Mouse (Mus musculus) midbrain, embryonic 11.5 days (tissue): ENCODE data around the gene St6galnac3. TPM values are rescaled to one million over a fixed set of nuclear protein-coding genes. Genes with fewer than 3 reads are reported as not detected.

ENCODE experiments used
- ATAC-seq: fragments of 200-750 bp; cut with Nextera tagmentation; 2 replicates; pipeline ENCODE4 v1.8.0; 2017; ENCODE audit warnings: moderate TSS enrichment, moderate library complexity; ENCODE audit not compliant: low FRiP score
- DNase-seq: peaks from one replicate; pipeline ENCODE4 v3.0.0; 2015; ENCODE audit warnings: low spot score; ENCODE audit errors: missing footprints
- H3K27ac ChIP-seq: fragments of 300-500 bp; sonication (generic); 2 replicates; pipeline ENCODE4 v1.5.1; 2014; ENCODE audit warnings: low read depth, low read length
- H3K27me3 ChIP-seq: fragments of 300-500 bp; sonication (generic); 2 replicates; pipeline ENCODE4 v1.6.1; 2014; ENCODE audit warnings: mild to moderate bottlenecking, low read length, moderate library complexity, mixed read lengths; ENCODE audit not compliant: control insufficient read depth, insufficient read depth
- H3K36me3 ChIP-seq: fragments of 300-500 bp; sonication (generic); 2 replicates; pipeline ENCODE4 v1.6.1; 2014; ENCODE audit warnings: mild to moderate bottlenecking, low read length, moderate library complexity, mixed read lengths; ENCODE audit not compliant: control insufficient read depth, insufficient read depth
- H3K4me1 ChIP-seq: fragments of 300-500 bp; sonication (generic); 2 replicates; pipeline ENCODE4 v1.6.1; 2014; ENCODE audit warnings: low read length; ENCODE audit not compliant: control insufficient read depth, insufficient read depth
- H3K4me2 ChIP-seq: fragments of 300-500 bp; sonication (generic); 2 replicates; pipeline ENCODE4 v1.6.1; 2014; ENCODE audit warnings: mild to moderate bottlenecking, moderate library complexity
- H3K4me3 ChIP-seq: fragments of 300-500 bp; sonication (generic); 2 replicates; pipeline ENCODE4 v1.5.1; 2014; ENCODE audit warnings: low read depth, low read length
- H3K9ac ChIP-seq: fragments of 300-500 bp; sonication (generic); 2 replicates; pipeline ENCODE4 v1.6.1; 2014; ENCODE audit warnings: low read length
- H3K9me3 ChIP-seq: fragments of 300-500 bp; sonication (generic); 2 replicates; pipeline ENCODE4 v1.6.1; 2016; ENCODE audit warnings: low read length; ENCODE audit not compliant: control insufficient read depth
- WGBS: fragments of 180-500 bp; shearing (Covaris S2); extraction: QIAGEN DNeasy Blood & Tissue Kit; methylation state at CpG from one replicate; pipeline ENCODE4 v1.1.7; 2014; 5-methylcytosine and 5-hydroxymethylcytosine counted together
- polyA plus RNA-seq: library from polyadenylated mRNA; unstranded; fragments of >200 nt; fragmentation: Nextera tagmentation; extraction: Ambion mirVana; gene quantifications from 2 replicates; pipeline ENCODE4 v1.2.1, GENCODE M21; 2014

The St6galnac3 gene
- polyA plus RNA-seq, 1 experiment from 2014 or later = 35.7 TPM

DNA sequence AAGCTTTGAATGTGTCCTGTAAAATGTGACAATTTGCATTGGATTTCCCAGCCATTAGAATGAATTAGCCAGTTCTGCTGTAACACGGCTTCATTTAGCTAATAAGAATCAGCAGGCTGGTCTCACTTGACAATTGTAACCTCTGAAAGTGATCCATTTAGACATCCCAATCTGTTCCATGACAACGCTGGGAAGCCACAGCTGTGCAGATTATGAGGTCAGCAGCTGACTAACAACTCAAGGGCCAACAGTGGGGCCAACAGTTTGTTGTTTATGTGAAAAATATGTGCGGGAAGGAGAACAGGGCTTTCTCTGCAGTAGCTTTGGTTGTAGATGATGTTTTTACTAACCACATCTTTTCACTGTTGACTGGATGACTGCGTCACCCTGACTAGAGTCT is 308.6 kb downstream of the St6galnac3 start:
- Histone ChIP-seq H3K27ac (no peak overlapping the region), H3K4me3 (no peak overlapping the region), H3K36me3 (no peaks in the 10 kb centered on the region), H3K4me2 (no peak overlapping the region), H3K9me3 (no peaks in the 10 kb centered on the region), H3K4me1 (no peaks in the 10 kb centered on the region), H3K27me3 (no peaks in the 10 kb centered on the region), H3K9ac (no peak overlapping the region)
- DNase-seq (no peak), ATAC-seq (no peak)
- WGBS = 84% methylated on average over 4 of the region's 4 CpGs

DNA sequence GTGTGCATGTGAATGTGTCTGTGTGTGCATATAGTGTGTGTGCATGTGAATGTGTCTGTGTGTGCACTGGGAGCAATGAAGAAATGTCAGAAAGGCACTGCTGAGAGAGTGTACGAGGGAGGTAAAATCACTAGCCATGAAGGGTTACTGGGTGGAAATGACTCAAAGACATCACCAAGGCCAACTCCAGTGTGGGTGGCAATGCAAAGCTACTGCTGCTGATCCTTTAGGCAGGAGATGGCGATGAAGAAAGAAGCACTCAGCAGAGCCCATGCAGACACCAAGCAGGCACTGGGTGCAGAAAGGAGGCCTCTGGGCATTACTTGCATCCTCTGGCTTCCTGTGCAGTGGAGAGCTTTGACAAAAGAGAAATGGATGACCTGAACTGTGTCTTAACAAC is 310.8 kb downstream of the St6galnac3 start:
- no peaks in the 10 kb centered on the region for H3K27me3 ChIP-seq
- no peaks in the 10 kb centered on the region for H3K9me3 ChIP-seq
- ATAC-seq (no peak), DNase-seq (peak; percentile 33)
- no peaks in the 10 kb centered on the region for H3K4me1 ChIP-seq
- no peak overlapping the region for H3K27ac ChIP-seq
- H3K36me3 ChIP-seq = no peaks in the 10 kb centered on the region
- WGBS = 88% methylated on average over 2 of the region's 2 CpGs
- no peak overlapping the region for H3K4me2 ChIP-seq
- no peak overlapping the region for H3K9ac ChIP-seq
- H3K4me3 ChIP-seq = no peak overlapping the region

DNA sequence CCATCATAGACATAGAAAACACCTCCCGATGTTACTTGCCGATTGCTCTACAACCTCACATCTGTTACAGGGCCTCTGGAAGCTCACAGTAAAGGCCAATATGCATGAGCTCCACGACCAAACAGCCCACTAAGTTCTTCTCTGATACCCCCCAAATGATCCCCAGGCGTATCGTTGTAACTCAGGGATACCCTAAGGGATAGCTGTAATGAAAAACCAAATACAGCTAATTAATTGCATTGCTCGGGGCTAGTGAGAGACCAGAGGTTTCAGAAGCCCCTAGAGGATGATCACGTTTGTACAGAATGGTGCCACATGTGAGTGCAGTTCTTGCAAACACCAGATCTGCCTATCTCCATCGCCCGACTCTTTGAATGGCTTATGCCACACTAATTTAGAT is 315.7 kb downstream of the St6galnac3 start:
- no peak overlapping the region for H3K9ac ChIP-seq
- no peak overlapping the region for H3K4me3 ChIP-seq
- no peaks in the 10 kb centered on the region for H3K4me1 ChIP-seq
- no peak for DNase-seq
- no peaks in the 10 kb centered on the region for H3K36me3 ChIP-seq
- H3K27ac ChIP-seq = no peak overlapping the region
- ATAC-seq = no peak
- no peak overlapping the region for H3K4me2 ChIP-seq
- 81% methylated on average over 9 of the region's 9 CpGs for WGBS
- H3K9me3 ChIP-seq = no peaks in the 10 kb centered on the region
- no peaks in the 10 kb centered on the region for H3K27me3 ChIP-seq

DNA sequence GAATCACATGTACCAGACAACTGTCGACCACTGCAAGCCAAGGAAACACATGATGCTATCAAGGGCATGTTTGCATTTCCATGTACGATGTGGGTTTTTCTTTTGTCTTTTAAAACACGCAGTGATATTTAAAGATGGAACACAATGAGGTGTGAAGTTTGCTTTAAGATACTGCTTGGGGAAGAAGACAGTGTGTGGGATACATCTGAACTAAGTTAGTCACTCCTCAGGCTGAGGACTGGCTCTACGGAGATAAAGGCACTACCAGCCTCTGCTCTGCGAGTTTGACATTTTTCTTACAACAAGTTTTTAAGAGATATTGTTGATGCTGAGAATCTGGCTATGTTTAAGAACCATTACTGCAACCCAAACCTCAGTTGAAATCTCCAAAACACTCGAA is 316.6 kb downstream of the St6galnac3 start:
- ATAC-seq (no peak), DNase-seq (no peak)
- Histone ChIP-seq H3K36me3 (no peaks in the 10 kb centered on the region), H3K9ac (no peak overlapping the region), H3K4me1 (no peaks in the 10 kb centered on the region), H3K4me3 (no peak overlapping the region), H3K27ac (no peak overlapping the region), H3K27me3 (no peaks in the 10 kb centered on the region), H3K4me2 (no peak overlapping the region), H3K9me3 (no peaks in the 10 kb centered on the region)
- 92% methylated on average over 6 of the region's 6 CpGs for WGBS

DNA sequence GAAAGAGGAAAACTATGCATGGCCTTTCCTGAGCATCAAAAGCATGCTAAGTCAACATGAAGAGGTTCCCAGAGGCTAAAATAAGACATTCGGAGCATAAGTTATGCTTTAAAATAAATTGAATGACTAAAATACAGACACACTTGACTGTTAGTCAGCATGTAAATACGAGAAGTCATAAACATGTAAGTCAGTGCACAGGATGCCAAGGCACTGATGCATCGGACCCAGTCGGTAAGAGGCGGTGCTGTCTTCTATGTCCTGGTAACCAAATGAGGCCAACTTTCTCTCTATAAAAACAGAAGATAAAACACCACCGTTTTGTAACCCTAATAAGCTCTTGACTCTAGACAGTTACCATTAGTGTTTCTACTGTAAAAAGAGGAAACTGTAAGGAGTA is 317.3 kb downstream of the St6galnac3 start:
- WGBS = 92% methylated on average over 6 of the region's 6 CpGs
- no peaks in the 10 kb centered on the region for H3K27me3 ChIP-seq
- DNase-seq (no peak), ATAC-seq (no peak)
- H3K4me1 ChIP-seq = no peaks in the 10 kb centered on the region
- H3K9ac ChIP-seq = no peak overlapping the region
- no peaks in the 10 kb centered on the region for H3K9me3 ChIP-seq
- H3K4me2 ChIP-seq = no peak overlapping the region
- no peak overlapping the region for H3K27ac ChIP-seq
- H3K36me3 ChIP-seq = no peaks in the 10 kb centered on the region
- no peak overlapping the region for H3K4me3 ChIP-seq

DNA sequence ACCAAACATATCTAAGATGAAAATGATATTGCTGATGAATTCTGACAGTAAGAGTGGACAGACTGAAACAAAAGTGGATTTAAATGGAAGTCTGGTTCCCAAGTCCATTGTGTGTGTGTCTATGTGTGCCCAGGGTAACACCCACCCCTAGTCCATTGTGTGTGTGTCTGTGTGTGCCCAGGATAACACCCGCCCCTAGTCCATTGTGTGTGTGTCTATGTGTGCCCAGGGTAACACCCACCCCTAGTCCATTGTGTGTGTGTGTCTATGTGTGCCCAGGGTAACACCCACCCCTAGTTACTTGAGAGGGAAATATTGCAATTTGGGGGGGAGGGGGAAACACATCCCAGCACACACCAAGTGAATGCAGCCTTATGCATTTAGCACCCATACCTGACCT is 318.1 kb downstream of the St6galnac3 start:
- Histone ChIP-seq H3K9me3 (no peaks in the 10 kb centered on the region), H3K27ac (no peak overlapping the region), H3K27me3 (no peaks in the 10 kb centered on the region), H3K4me1 (no peaks in the 10 kb centered on the region), H3K4me2 (no peak overlapping the region), H3K9ac (no peak overlapping the region), H3K36me3 (no peaks in the 10 kb centered on the region), H3K4me3 (no peak overlapping the region)
- ATAC-seq = no peak
- 82% methylated on average over 1 of the region's 1 CpGs for WGBS
- no peak for DNase-seq

DNA sequence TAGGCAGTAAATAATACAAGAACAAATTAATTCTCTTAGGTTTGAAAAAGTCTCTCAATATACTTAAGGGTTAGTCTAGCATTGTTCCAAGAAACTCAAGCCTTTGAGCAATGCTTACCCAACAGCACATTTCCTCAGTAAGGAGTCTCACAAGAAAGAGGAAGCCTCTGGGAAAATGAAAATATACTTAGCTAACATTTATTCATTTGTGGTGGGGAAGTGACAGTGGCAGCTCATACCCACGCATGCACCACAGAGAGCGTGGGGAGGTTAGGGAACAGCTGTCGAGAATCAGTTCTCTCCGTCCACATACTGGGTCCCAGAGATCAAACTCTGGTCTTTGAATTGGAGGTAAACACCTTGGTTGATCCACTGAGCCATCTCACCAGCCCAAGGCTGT is 318.8 kb downstream of the St6galnac3 start:
- Histone ChIP-seq H3K4me1 (no peaks in the 10 kb centered on the region), H3K36me3 (no peaks in the 10 kb centered on the region), H3K9me3 (no peaks in the 10 kb centered on the region), H3K9ac (no peak overlapping the region), H3K27me3 (no peaks in the 10 kb centered on the region), H3K4me3 (no peak overlapping the region), H3K4me2 (no peak overlapping the region), H3K27ac (no peak overlapping the region)
- WGBS = 84% methylated on average over 4 of the region's 4 CpGs
- ATAC-seq (no peak), DNase-seq (no peak)

DNA sequence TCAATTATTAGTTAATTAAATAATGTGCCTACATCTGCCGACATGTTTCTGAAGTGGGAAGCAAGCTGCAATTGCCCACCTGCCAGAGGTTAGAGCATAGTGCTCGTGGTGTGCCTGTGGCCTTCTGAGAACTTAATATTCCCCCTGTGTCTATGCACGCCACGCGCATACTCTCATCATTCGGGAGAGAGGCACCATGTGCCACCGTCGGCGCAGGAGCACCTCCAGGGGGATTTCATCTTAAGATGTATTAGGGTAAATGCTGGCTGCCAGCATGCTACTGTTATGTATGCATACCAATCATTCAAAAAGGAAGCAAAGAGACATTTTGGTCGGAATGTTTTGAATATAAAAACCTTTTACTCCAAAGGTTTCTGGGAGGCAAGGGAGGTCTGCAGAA is 319.3 kb downstream of the St6galnac3 start:
- Histone ChIP-seq H3K9ac (no peak overlapping the region), H3K4me2 (no peak overlapping the region), H3K27ac (no peak overlapping the region), H3K4me3 (no peak overlapping the region), H3K27me3 (no peaks in the 10 kb centered on the region), H3K4me1 (no peaks in the 10 kb centered on the region), H3K9me3 (no peaks in the 10 kb centered on the region), H3K36me3 (no peaks in the 10 kb centered on the region)
- 82% methylated on average over 10 of the region's 10 CpGs for WGBS
- DNase-seq = no peak
- ATAC-seq = no peak

DNA sequence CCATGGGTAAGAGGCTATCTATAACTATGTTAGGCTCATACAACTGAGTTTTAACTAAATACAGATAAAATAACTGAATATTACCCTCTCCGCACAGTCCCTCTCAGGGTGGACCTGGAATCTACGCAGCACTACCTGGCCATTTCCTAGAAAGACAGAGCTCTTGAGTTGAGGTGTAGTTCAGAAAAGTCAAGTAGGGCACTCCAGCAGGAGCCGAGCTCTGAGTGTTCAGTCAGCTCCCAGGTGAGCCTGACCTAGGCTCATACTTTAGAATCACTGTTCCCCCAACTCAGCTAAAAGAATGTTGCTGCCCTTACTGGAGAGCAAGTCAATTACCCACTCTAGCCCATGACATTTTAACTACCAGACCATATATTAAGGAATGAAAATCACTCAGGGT is 324.7 kb downstream of the St6galnac3 start:
- no peaks in the 10 kb centered on the region for H3K27me3 ChIP-seq
- no peak for ATAC-seq
- H3K9me3 ChIP-seq = no peaks in the 10 kb centered on the region
- DNase-seq = no peak
- H3K27ac ChIP-seq = no peak overlapping the region
- H3K4me2 ChIP-seq = no peak overlapping the region
- H3K4me3 ChIP-seq = no peak overlapping the region
- H3K4me1 ChIP-seq = no peaks in the 10 kb centered on the region
- no peaks in the 10 kb centered on the region for H3K36me3 ChIP-seq
- H3K9ac ChIP-seq = no peak overlapping the region
- whole genome bisulfite sequencing = 95% methylated on average over 3 of the region's 3 CpGs

DNA sequence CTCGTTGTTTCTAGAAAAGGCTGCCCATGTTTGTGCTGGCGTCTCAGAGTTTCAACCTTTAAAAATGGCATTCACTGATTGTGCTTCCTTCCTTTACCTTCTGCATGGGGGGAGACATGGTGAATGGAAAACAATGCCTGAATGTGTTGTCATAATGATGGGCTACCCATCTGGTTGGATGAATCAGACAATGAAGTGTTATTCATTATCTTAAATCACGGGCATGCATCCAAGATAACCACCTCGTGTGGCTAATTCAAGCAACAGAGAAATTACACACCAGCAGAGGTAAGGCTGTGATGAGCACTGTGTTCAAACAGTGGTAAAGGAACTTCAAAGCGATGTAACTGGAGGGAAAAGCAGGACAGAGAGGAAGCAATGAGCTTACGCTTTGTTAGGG is 325.4 kb downstream of the St6galnac3 start:
- Histone ChIP-seq H3K4me1 (no peaks in the 10 kb centered on the region), H3K4me2 (no peak overlapping the region), H3K4me3 (no peak overlapping the region), H3K27me3 (no peaks in the 10 kb centered on the region), H3K9ac (no peak overlapping the region), H3K36me3 (no peaks in the 10 kb centered on the region), H3K9me3 (no peaks in the 10 kb centered on the region), H3K27ac (no peak overlapping the region)
- DNase-seq (no peak), ATAC-seq (no peak)
- 86% methylated on average over 6 of the region's 6 CpGs for WGBS
